Mouse (Mus musculus) kidney, adult 2 months (tissue): ENCODE measurements at regions not wholly inside any gene's neighbourhood (a gene's known extent, or its start where the extent isn't known, plus 50 kb on each side); places are given as distances from the start of the nearest gene placed in this dataset.

Experiments used
- CTCF ChIP-seq: fragments of 200-500 bp; conservative IDR thresholded peaks from 2 replicates; pipeline ENCODE4 v1.5.1; 2011; ENCODE audit warnings: low read depth, mild to moderate bottlenecking, control low read depth, low read length, moderate library complexity, mixed read lengths; ENCODE audit not compliant: insufficient read depth, insufficient read length
- POLR2A ChIP-seq: fragments of 200-500 bp; IDR thresholded peaks from one replicate; pipeline ENCODE4 v1.6.1; 2011; ENCODE audit warnings: low read depth, low read length, control low read depth

GRCm38 (mm10) chr9:27477079-27477687 is 80.6 kb downstream of the Spata19 start:
- TF ChIP-seq CTCF (no peak), POLR2A (no peak)
